Mouse (Mus musculus) heart, postnatal 25 days (tissue): ENCODE measurements around the gene Tas2r103. TPM values are rescaled to one million over a fixed set of nuclear protein-coding genes. Genes with fewer than 3 reads are reported as not detected.

ENCODE experiments used
- DNase-seq: peaks from one replicate; pipeline ENCODE4 v3.0.0; 2022; ENCODE audit warnings: low spot score
- intact Hi-C: fragments of 180-260 bp; cut with DNase I; formaldehyde crosslinking; loops from one replicate; pipeline ENCODE4 v1.15.1; 2025
- total RNA-seq, 2 experiments: library from RNA; stranded (reverse); gene quantifications; 2 replicates each; pipeline ENCODE4 v1.2.3; 2021

The Tas2r103 gene
- not detected for total RNA-seq

DNA sequence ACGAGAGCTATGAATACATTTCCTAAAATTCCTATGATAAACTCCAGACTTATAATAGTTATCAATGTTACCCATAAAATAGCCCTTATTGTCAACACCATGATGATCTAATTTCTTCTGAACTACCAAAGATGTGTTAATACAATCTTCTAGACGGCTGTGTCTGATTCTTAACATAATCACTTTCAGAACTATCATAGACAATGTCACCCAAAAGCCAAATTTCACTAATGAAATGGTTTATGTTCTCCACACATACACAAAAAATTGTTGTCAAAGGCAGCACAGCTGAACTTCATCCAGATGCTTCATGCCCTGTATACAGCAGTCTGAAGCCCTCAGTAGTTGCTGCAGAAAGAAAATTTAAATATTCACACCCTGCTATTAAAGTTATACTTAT is at the start of gene Tas2r103:
Gene Tas2r103, minus strand, starts transcription at position 101 of the 400 bp plus-strand sequence.
- DNase-seq: no peak

DNA sequence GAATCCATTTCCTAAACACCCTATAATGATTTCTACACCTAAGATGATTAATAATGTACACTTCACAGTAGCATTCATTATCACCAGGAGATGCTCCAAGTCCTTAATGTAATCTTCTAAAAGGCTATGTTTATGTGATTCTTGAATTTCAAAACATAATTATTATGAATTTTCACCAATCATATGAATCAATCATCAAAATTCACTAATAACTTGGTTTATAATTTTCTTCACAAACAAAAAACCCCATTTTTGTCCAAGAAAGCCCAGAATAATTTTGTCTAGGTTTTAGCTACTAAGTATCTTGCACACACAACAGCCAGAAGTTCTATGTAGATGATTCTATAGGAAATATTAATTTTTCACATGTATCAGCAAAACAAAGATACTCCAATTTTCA is 18.8 kb upstream of the Tas2r103 start, which contains the start of gene Tas2r140:
Gene Tas2r140, minus strand, starts transcription at position 101 of the 400 bp plus-strand sequence.
- intact Hi-C loops: no loop called here
- DNase-seq: no peak

More for the DNA sequence above, at the start of gene Tas2r103:
- intact Hi-C loops: no loop called here

Other genes with a start within 250 kb of the Tas2r103 start
- gene Tas2r117, start 234.3 kb downstream of the Tas2r103 start, total RNA-seq: not detected
- not detected for gene Tas2r123, start 190.0 kb downstream of the Tas2r103 start, total RNA-seq
- gene Tas2r116, start 181.7 kb downstream of the Tas2r103 start, total RNA-seq: not detected
- gene Tas2r110, start 169.1 kb downstream of the Tas2r103 start, total RNA-seq: not detected
- not detected for gene Tas2r113, start 144.1 kb downstream of the Tas2r103 start, total RNA-seq
- not detected for gene Tas2r125, start 127.5 kb downstream of the Tas2r103 start, total RNA-seq
- gene Tas2r129, start 86.0 kb downstream of the Tas2r103 start, total RNA-seq: not detected
- not detected for gene Tas2r131, start 79.2 kb downstream of the Tas2r103 start, total RNA-seq
- not detected for gene Tas2r109, start 56.1 kb downstream of the Tas2r103 start, total RNA-seq
- gene Tas2r140, start 18.7 kb upstream of the Tas2r103 start, total RNA-seq: not detected
- 10 to 100 TPM; 62.0 to 68.1 TPM for gene Smim10l1, start 67.8 kb upstream of the Tas2r103 start, total RNA-seq